8 mouse cellular contexts compared by ENCODE assay signal in genomic region chr12:25098561-25099312, GRCm38 (mm10). TPM values are rescaled to one million over a fixed set of nuclear protein-coding genes. Genes with fewer than 3 reads are reported as not detected.
A peak's percentile ranks its signal among the peaks of the same experiment; 100 is the strongest.
DNase-seq lines count a peak whose midpoint lies in the region; ATAC-seq and TF ChIP-seq lines count a peak whose summit lies in the region.

No protein-coding gene starts in this region.

- H3K9ac ChIP-seq in embryonic facial prominence, embryonic 15.5 days = peak overlapping the region; percentile 51; the same call in 1 of the 2 replicates
- H3K9ac ChIP-seq in heart, embryonic 12.5 days = peak overlapping the region; percentile 86
- peak overlapping the region; percentile 71 for H3K9ac ChIP-seq in kidney, postnatal 0 days (ENCODE audit: low read depth, low read length)
- peak overlapping the region; percentile 43 for H3K9ac ChIP-seq in liver, embryonic 11.5 days (ENCODE audit: low read depth, low read length)
- H3K9ac ChIP-seq in stomach, embryonic 15.5 days = peak overlapping the region; percentile 53

- WGBS in embryonic facial prominence, embryonic 15.5 days = under 1% methylated on average over 60 of the region's 61 CpGs
- WGBS in heart, embryonic 12.5 days = under 1% methylated on average over 61 of the region's 61 CpGs
- 0% methylated on average over 61 of the region's 61 CpGs for WGBS in kidney, postnatal 0 days
- under 1% methylated on average over 61 of the region's 61 CpGs for WGBS in liver, embryonic 11.5 days
- WGBS in stomach, embryonic 15.5 days = under 1% methylated on average over 61 of the region's 61 CpGs

- no peaks in the 10 kb centered on the region for H3K27me3 ChIP-seq in embryonic facial prominence, embryonic 15.5 days
- no peaks in the 10 kb centered on the region for H3K27me3 ChIP-seq in heart, embryonic 12.5 days (replicated peaks)
- no peaks in the 10 kb centered on the region for H3K27me3 ChIP-seq in kidney, postnatal 0 days (ENCODE audit: insufficient read depth, low read length)
- peaks cover 81% of the 10 kb centered on the region for H3K27me3 ChIP-seq in liver, embryonic 11.5 days (replicated peaks; ENCODE audit: control insufficient read depth, insufficient read depth, low read length)
- no peaks in the 10 kb centered on the region for H3K27me3 ChIP-seq in stomach, embryonic 15.5 days (replicated peaks)

- no peak for TF ChIP-seq CTCF in kidney, postnatal 0 days (IDR thresholded peaks at IDR 0.05; ENCODE audit: low read depth)

- H3K4me3 ChIP-seq in embryonic facial prominence, embryonic 15.5 days (replicated peaks) = peak overlapping the region; percentile 80
- H3K4me3 ChIP-seq in heart, embryonic 12.5 days = peak overlapping the region; percentile 93
- peak overlapping the region; percentile 54 for H3K4me3 ChIP-seq in kidney, postnatal 0 days (replicated peaks; ENCODE audit: low read depth, low read length)
- H3K4me3 ChIP-seq in liver, embryonic 11.5 days (ENCODE audit: low read depth, low read length) = peak overlapping the region; percentile 71
- H3K4me3 ChIP-seq in stomach, embryonic 15.5 days (replicated peaks) = peak overlapping the region; percentile 54

- H3K27ac ChIP-seq in embryonic facial prominence, embryonic 15.5 days (replicated peaks) = peak overlapping the region; percentile 98
- H3K27ac ChIP-seq in heart, embryonic 12.5 days (ENCODE audit: poor library complexity, severe bottlenecking) = peak overlapping the region; percentile 97
- H3K27ac ChIP-seq in kidney, postnatal 0 days = peak overlapping the region; percentile 97
- H3K27ac ChIP-seq in liver, embryonic 11.5 days (ENCODE audit: low read depth, low read length) = peak overlapping the region; percentile 91
- peak overlapping the region; percentile 96 for H3K27ac ChIP-seq in stomach, embryonic 15.5 days

- peak; percentile 81 for ATAC-seq in embryonic facial prominence, embryonic 15.5 days (ENCODE audit: insufficient number of reproducible peaks, low FRiP score, low TSS enrichment, low read depth)
- peak; percentile 79 for ATAC-seq in heart, embryonic 12.5 days (ENCODE audit: insufficient number of reproducible peaks, low FRiP score)
- peak; percentile 77 for ATAC-seq in kidney, postnatal 0 days (replicated peaks; ENCODE audit: low FRiP score, low read depth)
- peak; percentile 71 for ATAC-seq in liver, embryonic 11.5 days (replicated peaks; ENCODE audit: low FRiP score)
- ATAC-seq in stomach, embryonic 15.5 days (ENCODE audit: insufficient read depth, low FRiP score, low read depth) = peak; percentile 79

- H3K36me3 ChIP-seq in embryonic facial prominence, embryonic 15.5 days = no peaks in the 10 kb centered on the region
- H3K36me3 ChIP-seq in heart, embryonic 12.5 days = no peaks in the 10 kb centered on the region
- H3K36me3 ChIP-seq in kidney, postnatal 0 days (ENCODE audit: insufficient read depth, low read length) = no peaks in the 10 kb centered on the region
- H3K36me3 ChIP-seq in liver, embryonic 11.5 days (ENCODE audit: control insufficient read depth, insufficient read depth, low read length) = no peaks in the 10 kb centered on the region
- no peaks in the 10 kb centered on the region for H3K36me3 ChIP-seq in stomach, embryonic 15.5 days

- no peaks in the 10 kb centered on the region for H3K9me3 ChIP-seq in embryonic facial prominence, embryonic 15.5 days (replicated peaks)
- no peaks in the 10 kb centered on the region for H3K9me3 ChIP-seq in heart, embryonic 12.5 days (replicated peaks)
- no peaks in the 10 kb centered on the region for H3K9me3 ChIP-seq in kidney, postnatal 0 days (replicated peaks; ENCODE audit: low read length)
- H3K9me3 ChIP-seq in liver, embryonic 11.5 days (ENCODE audit: control insufficient read depth, low read length) = no peaks in the 10 kb centered on the region
- no peaks in the 10 kb centered on the region for H3K9me3 ChIP-seq in stomach, embryonic 15.5 days

- peak overlapping the region; percentile 92 for H3K4me2 ChIP-seq in embryonic facial prominence, embryonic 15.5 days (replicated peaks)
- peak overlapping the region; percentile 86 for H3K4me2 ChIP-seq in heart, embryonic 12.5 days
- H3K4me2 ChIP-seq in kidney, postnatal 0 days (ENCODE audit: low read length) = peak overlapping the region; percentile 95
- H3K4me2 ChIP-seq in liver, embryonic 11.5 days = peak overlapping the region; percentile 83
- H3K4me2 ChIP-seq in stomach, embryonic 15.5 days = peak overlapping the region; percentile 93

- DNase-seq in A20 (ENCODE audit: low read depth, low spot score) = peak; percentile 93
- DNase-seq in adrenal gland, postnatal 4 days (ENCODE audit: low spot score in 2 of 2) = peak; percentile 89 to 91
- DNase-seq in kidney, postnatal 0 days (ENCODE audit: low spot score) = peak; percentile 96
- peak; percentile 87 for DNase-seq in liver, embryonic 11.5 days (ENCODE audit: low spot score)
- peak; percentile 85 to 88 for DNase-seq in natural killer cell, adult 2 months (ENCODE audit: low spot score in 2 of 2)

- H3K4me1 ChIP-seq in embryonic facial prominence, embryonic 15.5 days = peaks cover 39% of the 10 kb centered on the region
- peaks cover 20% of the 10 kb centered on the region for H3K4me1 ChIP-seq in heart, embryonic 12.5 days (replicated peaks)
- H3K4me1 ChIP-seq in kidney, postnatal 0 days (replicated peaks; ENCODE audit: insufficient read depth, low read length) = peaks cover 15% of the 10 kb centered on the region
- peaks cover 7% of the 10 kb centered on the region for H3K4me1 ChIP-seq in liver, embryonic 11.5 days (replicated peaks; ENCODE audit: control insufficient read depth, insufficient read depth, low read length)
- peaks cover 23% of the 10 kb centered on the region; the same call in 1 of the 2 replicates for H3K4me1 ChIP-seq in stomach, embryonic 15.5 days

RNA-seq across cellular contexts. Expression of gene Id2, which starts 1.8 kb away (rescaled TPM):
- 100 to 1,000 TPM; 463 to 511 TPM for total RNA-seq in adrenal gland, postnatal 4 days (2021)
- polyA plus RNA-seq in embryonic facial prominence, embryonic 15.5 days (2015; fragmentation: Nextera tagmentation; extraction: Ambion mirVana) = 295 and 296 TPM in 2 replicates
- polyA plus RNA-seq in heart, embryonic 12.5 days (2016; fragmentation: Nextera tagmentation; extraction: Ambion mirVana) = 433 and 441 TPM in 2 replicates
- 718 and 754 TPM in 2 replicates for polyA plus RNA-seq in kidney, postnatal 0 days (2015; fragmentation: Nextera tagmentation; extraction: Ambion mirVana)
- polyA plus RNA-seq in liver, embryonic 11.5 days (2014; fragmentation: Nextera tagmentation; extraction: Ambion mirVana) = 227 and 228 TPM in 2 replicates
- polyA plus RNA-seq in stomach, embryonic 15.5 days (2015; fragmentation: Nextera tagmentation; extraction: Ambion mirVana) = 339 and 387 TPM in 2 replicates

Comparison
In these comparisons a context has a peak if more than half of its experiments do, and no peak if none do; other contexts are left out.
1. Peak in every context shown above with its lines: DNase-seq, ATAC-seq, H3K4me3 ChIP-seq and H3K27ac ChIP-seq.